Mouse (Mus musculus) megakaryocyte, adult 5-6 weeks (primary cell): Measurements from ENCODE around the gene Lingo3. TPM values are rescaled to one million over a fixed set of nuclear protein-coding genes. Genes with fewer than 3 reads are reported as not detected.

ENCODE experiments used
- ATAC-seq: 2 replicates; pipeline ENCODE4 v1.8.0; 2016; ENCODE audit warnings: mild to moderate bottlenecking, inconsistent platforms; ENCODE audit not compliant: poor library complexity, severe bottlenecking
- total RNA-seq, 2 experiments: library from RNA; stranded (forward) in 1 of 2; stranded (reverse) in 1 of 2; fragments of 153-499, 151-499 nt in 1 of 2; fragments of 221-1000, 200-1000 nt in 1 of 2; gene quantifications; 2 replicates each; pipeline versions ENCODE4 v1.2.3 to v1.2.4; 2015 to 2017

Gene Lingo3
- total RNA-seq, 2 experiments from 2014 or later, result not detected

DNA sequence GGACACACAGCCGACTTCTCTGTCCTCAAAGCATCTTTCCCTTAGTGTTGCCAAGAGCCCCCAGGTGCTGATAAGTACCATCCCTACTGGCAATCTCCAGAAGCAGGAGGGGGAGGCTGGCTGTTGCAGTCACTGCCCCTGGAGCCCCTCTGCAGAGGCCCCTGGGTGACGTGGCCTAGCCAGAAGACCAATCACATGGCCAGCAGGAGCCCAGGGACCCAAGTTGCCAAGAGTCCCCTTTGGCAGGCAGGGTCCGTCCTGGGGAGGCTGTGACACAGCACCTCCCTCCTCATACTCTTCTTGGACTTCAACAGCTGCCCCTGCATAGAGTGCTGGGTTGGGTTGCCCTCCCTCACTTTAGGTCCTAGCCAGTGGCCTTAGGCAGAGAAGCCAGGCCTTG is 40.8 kb downstream of the Lingo3 start:
- ATAC-seq, result no peak

DNA sequence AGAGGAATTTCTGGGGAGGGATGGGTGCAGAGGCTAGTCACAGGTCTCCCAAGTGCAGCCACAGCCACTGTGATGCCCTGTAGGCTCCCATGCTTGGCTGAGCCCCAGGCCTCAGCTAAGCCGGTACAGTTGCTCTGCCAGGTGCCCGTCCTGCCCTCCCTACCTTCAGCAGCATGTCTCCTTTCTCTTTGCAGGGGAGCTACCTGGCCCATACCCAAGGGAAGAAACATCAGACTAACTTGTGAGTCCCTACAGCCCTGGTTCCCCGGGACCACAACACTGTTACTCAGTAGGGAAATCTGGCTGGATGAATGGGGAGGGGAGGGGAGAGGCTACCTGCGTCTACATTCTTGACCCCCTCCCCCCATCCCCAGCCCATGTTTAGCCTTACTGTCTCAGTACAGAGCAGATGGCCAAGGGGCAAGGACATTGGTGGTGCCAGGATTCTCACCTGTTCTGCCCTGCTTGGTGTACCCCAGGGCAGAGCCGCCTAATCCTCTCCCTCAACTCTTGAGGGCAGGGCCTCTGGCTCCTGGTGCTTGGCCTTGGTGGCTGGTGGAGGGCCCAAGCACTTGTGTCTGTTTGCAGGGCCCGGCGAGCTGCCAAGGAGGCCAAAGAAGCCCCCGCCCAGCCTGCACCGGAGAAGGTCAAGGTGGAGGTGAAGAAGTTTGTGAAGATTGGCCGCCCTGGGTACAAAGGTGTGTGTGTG is 41.5 kb downstream of the Lingo3 start:
- ATAC-seq, result no peak

DNA sequence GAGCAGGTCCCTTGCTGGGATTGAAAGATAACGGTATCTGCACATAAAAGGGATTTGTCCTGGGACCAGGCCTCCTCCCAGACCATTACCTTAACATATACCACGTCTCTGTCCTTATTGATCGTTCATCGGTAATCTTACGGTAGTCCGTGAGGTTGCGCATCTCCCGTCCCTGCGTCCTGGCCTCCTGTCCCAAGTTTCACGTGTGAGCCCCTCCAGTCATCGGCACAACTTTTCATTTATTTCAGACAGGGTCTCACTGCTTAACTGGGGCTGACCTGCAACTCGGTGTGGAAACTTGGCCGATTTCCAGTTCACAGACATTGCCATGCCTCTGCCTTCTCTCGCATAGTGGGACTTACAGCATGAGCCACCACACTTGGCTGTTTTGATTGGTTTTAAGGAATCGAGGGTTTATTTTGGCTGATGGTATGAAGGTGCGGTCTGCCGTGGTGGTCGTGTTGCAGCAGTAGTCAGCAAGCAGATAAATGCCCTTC is 44.7 kb downstream of the Lingo3 start:
- no peak for ATAC-seq

DNA sequence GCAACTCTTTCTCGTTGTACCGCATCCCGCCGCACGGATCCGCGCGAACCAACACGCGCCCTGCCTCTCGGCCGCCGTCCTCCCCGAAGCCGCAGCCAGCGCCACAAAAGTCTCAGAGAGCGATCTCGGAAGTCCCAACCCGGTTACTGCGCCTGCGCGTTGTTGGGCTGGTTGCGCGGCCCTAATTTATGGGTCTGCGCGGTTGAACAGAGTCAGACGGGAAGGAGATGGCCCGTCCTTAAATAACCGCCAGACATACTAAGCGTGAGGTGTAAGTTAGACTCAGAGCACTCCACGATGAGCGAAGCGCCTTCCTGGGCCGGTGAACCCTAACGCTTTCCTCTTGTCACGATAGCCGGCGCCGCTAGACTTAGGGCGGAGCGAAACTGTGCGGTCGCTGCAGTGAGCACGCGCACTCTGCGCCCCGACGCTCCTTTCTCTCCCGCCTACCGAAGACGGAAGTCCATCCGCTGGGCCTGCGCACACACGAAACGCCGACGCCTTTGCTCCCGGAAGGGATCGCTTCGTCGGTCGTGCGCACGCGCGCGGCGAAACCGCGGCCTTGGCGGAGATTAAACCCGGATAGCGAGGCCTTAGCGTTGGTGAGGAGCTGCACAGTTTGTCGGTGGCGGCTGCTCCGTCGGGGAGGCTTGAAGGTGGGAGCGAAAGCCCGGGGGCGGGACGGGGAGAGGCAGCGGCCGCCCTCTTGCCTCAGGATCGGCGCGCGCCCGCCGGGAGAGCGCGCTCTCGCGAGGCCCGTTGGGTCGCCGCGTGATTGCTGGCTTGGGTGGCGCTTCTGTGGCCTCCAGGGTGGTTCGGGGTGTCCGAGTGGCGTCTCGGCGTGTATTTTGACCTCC is 45.5 kb downstream of the Lingo3 start, which contains the start of the genes Sf3a2 and Plekhj1:
Sf3a2 (plus strand) TSS at position 49 of the 857 bp plus-strand sequence.
Plekhj1 (minus strand) TSS at position 477 of the 857 bp plus-strand sequence.
- peak; percentile 88 for ATAC-seq

DNA sequence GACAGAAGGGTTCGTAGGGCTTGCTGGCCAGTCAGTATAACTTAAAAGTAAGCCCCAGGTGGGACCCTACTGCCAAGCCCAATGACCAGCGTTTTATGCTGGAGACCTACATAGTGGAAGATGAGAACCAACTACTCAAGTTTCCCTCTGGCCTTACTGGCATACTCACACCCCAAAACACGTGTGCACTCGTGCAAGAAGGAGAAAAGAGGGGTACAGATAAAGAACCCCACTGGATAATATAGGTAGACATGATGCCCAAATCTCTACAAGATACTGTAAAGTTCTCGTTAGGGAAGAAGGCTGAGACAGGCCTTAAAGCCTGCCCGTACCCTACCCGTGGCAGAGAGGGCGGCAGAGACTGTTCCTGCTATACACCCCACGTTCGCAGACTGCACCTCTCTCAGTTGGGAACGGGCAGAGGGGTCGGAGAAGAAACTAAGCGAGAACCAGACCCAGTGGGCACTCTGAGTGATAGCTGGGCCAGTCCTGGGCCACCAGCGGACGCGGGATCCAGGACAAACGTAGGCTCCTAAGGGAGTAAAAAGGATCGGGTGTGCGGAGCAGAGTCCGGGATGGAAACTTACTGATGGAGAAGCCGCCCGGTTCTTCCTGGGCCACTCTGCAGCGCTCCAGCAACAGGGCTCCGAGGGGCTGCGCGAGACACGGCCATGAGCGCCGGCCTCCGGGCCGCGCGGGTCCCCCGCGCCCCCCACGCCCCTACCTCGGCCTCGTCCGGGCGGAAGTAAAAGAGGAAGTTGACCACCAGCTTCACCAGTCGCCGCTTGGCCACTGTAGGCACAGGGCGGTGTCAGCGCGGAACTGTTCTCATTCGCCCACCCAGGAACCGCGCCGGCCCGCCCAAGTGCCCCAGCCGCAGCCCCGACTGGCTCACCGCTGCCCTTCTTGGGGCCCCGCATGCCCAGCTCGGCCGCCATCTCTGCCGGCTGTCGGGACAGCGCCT is 46.4 kb downstream of the Lingo3 start:
- peak; percentile 58 for ATAC-seq

DNA sequence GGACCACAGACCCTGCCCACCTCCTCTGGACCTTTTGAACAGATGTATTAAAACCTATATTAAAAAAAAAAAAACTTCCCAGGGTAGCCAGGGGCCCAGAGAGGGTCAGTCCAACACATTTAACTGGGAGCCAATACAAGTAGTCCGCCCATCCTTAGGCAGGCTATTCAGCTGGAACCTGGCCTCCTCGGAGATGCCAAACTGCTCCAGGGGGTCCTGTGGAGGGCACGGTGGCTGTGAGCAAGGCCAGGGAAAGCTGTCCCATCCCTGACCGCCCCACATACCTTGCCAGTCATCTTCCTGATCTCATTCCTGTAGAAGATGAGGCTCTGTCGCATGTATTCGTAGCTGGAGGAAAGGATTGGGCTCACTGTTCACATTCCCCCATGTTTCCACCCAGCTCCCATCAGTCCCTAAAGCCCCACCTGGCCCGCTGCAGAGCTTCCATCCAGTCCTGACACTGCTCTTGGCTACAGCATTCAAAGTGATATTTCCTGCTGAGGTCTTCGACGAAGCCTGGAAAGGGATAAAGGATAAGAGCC is 47.5 kb downstream of the Lingo3 start:
- no peak for ATAC-seq

DNA sequence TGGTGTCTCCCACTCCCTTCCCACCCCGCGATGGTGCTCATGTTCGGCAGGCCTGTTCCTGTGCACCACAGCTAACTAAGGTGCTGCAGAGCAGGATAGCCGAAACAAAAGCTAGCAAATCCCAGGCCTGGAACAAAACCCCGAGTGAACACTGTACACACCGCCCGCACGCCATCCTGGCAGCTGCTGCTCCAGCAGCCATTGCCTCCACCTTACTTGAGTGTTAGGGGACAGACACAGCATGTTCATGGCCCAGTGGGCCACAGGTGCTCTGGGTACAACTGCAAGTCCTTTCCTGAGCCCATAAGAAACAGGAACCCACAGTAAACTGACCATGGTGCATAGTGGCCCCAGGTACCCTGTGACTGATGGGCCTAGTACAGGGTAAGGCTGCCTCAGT is 49.1 kb downstream of the Lingo3 start:
- ATAC-seq, result no peak

DNA sequence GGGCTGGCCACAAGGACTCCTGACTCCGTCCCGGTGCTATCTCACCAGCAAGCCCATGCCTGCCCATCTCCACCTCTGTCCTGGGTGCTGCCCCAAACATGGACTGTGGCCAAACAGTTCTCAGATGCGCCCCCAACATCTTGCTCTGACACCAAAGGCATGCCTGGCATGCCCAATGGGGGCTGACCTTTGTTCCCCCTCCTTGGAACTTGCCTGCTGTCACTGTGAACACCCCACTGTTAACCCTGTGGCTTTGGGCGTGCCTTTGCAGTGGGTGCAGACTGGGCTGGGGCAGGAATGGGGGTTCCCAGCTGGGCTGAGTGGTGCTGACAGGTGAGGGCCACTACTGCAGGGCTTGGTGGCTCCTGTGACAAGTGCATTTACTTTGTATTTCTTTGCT is 50.0 kb downstream of the Lingo3 start:
- no peak for ATAC-seq

DNA sequence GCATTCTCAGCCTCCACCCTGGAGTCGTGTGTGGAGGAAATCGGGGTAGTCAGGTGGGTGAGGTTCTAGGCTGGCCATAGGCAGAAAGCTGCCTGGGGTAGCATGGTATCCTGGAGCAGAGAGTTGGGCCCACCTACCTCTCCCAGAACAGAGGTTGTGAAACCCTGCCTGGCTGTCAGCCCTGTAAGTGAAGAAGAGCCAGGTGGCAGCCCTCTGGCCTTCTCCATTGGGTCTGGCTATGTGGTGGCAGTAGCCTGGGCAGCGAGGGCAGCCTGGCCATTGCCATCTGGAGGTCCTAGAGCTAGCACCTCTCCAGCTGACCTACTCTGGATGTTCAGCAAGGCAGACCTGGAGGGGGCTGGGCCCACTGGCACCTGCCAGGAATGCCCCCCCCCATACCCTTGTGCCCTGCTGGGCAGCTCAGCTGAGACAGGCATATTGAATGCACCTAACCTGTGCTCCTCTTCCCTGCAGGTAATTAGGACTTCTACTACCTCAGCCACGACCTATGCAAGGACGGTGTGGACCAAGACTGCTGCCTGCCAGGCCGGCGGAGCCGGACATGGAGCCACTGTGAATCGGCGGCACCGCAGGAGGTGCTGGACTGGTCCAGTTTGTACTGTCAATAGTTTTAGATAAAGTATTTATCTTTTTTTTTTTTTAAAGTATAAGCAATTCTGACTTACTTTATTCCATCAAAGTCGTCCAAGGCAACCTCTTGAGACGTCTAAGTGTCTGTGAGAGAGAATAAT is 50.6 kb downstream of the Lingo3 start:
- ATAC-seq, result no peak

DNA sequence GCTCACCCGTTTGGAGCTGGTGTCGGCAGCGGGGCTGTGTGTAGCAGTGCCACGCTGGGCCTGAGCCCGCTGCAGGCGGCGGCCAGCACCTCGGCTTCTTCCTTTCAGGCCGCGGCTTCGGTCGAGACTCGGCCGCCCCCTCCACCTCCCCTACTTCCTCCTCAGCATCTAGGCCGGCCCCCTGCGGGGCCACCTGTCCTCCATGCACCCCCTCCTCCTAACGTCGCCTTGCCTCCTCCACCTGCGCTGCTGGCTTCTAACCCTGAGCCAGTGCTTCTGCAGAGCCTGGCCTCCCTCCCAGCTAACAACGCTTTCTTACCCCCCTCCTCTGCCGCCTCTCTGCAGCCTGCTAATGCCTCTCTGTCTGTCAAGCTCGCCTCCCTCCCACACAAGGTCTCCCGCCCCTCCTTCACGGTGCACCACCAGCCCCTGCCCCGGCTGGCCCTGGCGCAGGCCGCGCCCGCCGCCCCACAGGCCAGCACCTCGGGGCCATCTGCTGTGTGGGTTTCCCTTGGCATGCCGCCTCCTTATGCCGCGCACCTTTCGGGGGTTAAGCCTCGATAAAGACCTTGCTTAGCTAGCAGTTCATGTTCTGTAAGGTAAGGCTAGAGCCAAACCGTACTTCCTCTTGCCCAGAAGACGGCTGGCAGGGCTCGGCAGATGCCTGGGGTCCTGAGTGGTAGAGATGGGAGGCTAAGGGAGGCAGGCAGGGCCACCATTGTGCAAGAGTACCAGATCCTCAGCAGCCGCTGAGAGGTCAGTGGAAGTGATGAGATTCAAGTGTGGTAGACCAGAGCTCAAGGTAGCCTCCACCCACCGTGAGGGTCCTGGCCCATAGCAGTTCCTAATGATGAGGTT is 51.4 kb downstream of the Lingo3 start:
- peak; percentile 52 for ATAC-seq

DNA sequence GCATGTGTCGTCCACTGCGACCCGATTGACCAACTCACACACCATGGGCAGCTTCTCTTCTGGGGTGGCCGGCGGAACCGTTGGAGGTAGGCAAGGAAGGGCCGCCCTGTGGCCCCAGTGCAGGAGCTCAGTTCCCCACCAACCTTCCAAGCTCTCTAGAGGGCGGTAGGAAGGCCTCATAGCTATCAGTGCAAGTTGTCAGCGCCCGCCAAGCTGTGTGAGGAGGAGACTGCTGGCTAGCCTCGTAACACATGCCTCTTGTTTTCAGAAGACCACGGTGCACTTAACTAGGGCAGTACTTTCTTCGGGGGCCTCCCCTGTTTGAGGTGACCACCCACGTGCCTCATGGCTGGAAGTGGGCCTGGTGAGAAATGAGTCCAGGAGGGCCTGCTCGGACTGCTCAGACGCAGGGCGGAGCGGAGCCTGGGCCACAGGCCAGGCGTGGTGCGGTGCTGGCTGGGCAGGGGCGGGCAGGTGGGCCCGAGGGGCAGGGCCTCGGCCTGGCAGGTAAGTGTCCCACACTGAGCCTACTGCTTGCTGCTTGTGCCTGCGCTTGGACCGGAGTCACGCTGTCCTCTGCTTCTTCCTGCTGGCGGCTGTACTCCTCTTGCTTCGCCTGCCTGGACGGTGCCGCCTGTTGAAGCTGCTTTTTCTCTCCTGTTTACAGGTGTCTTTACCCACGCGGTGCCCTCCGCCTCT is 52.2 kb downstream of the Lingo3 start:
- ATAC-seq, result no peak

DNA sequence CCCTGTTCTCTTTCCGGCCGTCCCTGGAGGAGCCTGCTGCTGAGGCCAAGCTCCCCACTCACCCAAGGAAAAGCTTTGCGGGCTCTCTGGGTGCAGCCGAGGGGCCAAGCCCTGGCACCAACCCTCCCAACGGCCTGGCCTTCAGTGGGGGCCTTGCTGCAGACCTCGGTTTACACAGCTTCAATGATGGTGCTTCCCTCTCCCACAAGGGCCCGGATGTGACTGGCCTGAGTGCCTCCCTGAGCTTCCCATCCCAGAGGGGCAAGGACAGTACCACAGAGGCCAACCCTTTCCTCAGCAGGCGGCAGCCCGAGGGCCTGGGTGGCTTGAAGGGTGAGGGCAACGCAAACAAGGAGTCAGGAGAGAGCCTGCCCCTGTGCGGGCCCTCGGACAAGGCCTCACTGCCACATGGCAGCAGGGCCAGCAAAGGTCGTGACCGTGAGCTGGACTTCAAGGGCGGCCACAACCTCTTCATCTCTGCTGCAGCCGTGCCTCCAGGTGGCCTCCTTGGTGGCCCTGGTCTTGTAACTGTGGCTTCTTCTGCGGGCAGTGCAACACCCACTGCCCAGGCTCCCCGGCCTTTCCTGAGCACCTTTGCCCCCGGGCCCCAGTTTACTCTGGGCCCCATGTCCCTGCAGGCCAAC is 53.0 kb downstream of the Lingo3 start:
- no peak for ATAC-seq

DNA sequence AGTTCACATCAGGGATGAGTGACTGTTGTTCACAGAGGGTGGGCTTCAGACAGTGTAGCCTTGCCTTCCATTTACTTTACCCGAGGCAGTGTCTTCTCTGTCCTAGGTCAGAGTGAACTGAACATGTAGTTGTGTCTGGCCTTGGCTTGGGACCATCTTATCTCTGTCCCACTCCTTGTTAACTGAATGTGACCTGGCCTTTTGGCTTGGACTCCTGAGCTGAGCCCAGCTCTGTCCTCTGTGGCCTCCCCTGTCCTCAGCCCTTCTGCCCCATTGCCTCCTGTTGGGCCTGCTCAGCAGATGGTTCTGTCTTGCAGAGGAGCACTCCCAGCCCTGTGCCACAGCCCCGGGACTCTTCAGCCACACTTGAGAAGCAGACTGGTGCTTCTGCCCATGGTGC is 56.3 kb downstream of the Lingo3 start:
- no peak for ATAC-seq

DNA sequence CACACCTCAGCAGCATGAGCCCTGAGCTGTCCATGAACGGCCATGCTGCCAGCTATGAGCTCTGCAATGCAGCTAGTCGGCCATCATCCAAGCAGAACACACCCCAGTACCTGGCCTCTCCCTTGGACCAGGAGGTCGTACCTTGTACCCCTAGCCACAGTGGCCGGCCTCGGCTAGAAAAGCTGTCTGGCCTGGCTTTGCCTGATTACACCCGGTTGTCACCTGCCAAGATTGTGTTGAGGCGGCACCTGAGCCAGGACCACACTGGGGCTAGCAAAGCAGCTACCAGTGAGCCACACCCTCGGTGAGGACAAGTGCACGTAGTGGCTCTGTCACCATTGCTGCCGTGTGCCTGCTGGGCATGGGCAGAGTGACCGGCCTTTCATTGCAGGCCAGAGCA is 57.9 kb downstream of the Lingo3 start:
- no peak for ATAC-seq

DNA sequence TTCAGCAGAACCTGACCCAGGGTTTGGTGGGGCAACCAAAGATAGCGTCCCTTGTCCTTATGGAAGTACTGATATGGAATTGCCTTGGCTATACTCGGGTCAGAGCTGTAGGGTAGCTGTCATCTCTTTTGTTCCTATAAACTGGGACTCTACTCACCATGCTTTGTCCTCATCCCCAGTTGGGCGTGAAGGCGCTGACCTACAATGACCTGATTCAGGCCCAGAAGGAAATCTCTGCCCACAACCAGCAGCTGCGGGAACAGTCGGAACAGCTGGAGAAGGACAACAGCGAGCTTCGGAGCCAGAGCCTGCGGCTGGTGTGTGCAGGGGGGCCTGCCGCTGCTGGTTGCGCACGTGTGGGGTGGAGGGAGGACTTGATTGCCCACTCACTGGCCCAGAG is 59.0 kb downstream of the Lingo3 start:
- no peak for ATAC-seq

DNA sequence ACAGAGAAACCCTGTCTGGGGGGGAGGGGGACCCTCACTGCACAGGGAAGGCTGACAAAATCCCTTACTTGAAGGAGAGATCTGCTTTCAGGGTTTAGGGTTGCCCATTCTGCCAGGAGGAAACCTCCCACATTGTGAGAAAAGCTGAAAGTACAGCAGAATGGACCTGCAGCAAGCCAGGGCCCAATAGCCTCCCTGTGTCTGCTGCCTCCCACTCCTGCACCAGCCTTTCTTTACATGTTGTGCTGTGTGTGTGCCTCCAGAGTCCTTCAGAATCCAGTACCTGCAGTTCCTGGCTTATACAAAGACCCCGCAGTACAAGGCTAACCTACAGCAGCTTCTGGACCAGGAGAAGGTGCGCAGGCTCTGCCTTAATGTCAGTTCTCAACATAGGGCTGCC is 59.5 kb downstream of the Lingo3 start:
- ATAC-seq, result no peak
